Mouse (Mus musculus): ENCODE results near the gene Hpgd. TPM values are rescaled to one million over a fixed set of nuclear protein-coding genes. Genes with fewer than 3 reads are reported as not detected.
A peak's percentile ranks its signal among the peaks of the same experiment; 100 is the strongest.
"Not testable (repeated sequence)": the region's sequence is repeated elsewhere in the genome, so short reads cannot be mapped to it uniquely, and the experiment has no call there.

The Hpgd gene
- total RNA-seq (2021) = 1 to 10 TPM; 1.9 to 2.5 TPM

- intact Hi-C loops (cut with DNase I) = no loop called here
- peak; percentile 65 for DNase-seq
Measured at GRCm38 (mm10) chr8:56294373-56294877, at the start of gene Hpgd. Hpgd (plus strand) TSS chr8:56294585.

- intact Hi-C loops (cut with DNase I); DNase-seq: not testable (repeated sequence)
Measured at GRCm38 (mm10) chr8:56251728-56252127, 42.7 kb upstream of the Hpgd start.

DNA sequence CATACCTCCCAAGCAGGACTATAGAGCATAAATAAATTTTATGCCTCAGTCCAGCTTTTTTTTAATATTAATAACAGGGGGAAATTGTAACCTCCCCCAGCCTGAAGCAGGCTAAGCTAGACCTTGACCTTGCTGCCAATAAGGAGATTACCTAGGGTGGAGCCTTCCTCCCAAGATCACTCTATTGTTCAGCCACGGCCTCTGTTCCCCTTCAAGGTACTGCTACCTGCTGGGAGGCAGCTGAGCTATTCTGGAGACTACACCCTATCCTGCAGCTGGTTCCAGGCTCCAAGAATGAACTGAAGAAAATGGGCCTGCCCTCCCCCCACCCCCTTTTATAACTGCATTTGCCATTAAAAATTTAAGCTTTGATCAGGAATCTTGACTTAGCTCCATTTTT is 42.1 kb upstream of the Hpgd start:
- intact Hi-C loops (cut with DNase I) = no loop called here
- DNase-seq = no peak

DNA sequence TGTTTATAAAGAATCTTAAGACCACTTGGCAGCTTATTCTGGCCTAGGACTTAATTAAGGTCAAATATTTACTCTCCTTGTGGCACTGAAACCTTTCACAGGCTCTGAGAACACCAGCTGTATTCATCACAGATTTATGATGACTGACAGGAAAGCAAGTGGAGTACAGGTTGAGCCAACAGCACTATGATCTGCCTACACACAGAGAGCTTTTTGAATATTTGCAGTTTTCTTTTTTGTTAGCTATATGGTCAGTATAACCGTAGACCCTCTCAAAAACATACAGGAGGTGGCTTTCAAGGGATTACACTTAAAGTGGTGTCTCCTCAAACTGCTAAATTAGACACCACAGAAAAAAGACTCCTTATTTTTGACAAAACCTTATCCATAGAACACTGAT is 33.2 kb upstream of the Hpgd start:
- no peak for DNase-seq
- intact Hi-C loops (cut with DNase I) = no loop called here

GRCm38 (mm10) chr8:56269687-56270663 is 24.4 kb upstream of the Hpgd start:
- intact Hi-C loops (cut with DNase I) = no loop called here
- DNase-seq = no peak

GRCm38 (mm10) chr8:56272934-56273333 is 21.5 kb upstream of the Hpgd start:
- no peak for DNase-seq
- intact Hi-C loops (cut with DNase I) = no loop called here

DNA sequence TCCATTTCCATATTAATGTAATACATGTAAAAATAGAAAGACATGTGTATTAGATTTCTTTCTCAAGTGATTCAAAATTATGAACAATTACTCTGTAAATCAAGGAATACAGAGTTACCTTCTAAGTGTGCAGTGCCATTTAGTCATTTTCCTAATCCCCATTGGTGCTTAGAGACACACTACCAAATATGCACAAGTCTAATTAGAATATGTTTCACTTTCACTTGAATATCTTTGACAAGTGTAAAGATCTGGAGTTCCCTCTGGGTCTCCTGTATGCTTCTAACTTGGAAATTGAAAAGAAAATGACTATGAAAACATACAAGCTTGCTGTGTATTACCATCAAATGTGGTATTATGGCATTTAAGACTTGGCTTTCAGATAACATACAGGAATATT is 19.1 kb upstream of the Hpgd start:
- intact Hi-C loops (cut with DNase I) = no loop called here
- no peak for DNase-seq

DNA sequence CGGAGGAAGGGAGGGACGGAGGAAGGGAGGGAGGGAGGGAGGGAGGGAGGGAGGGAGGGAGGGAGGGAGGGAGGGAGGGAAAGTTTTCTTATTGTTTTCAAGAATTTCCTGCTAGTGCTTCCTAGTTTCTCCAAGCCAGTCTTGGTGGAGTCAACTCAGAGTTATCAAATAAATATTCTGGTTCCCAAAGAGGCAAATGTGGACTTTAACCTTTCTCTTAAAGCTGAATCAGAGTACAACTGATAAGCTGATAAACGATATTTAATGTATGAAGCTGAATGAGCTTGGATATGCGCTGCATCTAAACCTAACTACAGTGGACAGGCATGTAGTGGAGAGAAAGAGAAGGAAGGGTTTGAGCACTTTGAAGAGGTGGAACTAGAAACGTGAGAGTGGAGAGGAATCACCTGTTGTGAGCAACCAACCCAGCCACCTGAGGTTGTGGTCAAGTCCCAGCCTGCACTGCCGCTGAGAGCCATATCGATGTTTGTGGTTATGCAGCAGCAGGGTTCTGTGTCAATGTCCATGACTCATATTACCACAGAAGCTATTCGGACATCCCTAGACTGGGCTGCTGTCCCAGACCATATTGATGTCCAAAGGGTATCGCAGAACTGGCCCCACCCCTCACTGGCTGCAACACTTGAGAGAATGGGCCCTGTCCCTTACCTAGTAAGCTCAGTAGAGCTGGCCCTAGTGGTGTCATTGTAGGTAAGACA is 16.4 kb upstream of the Hpgd start:
- intact Hi-C loops (cut with DNase I) = no loop called here

GRCm38 (mm10) chr8:56278545-56279063 is 15.8 kb upstream of the Hpgd start:
- DNase-seq = no peak
- intact Hi-C loops (cut with DNase I) = no loop called here

More for the DNA sequence above, 16.4 kb upstream of the Hpgd start:
- no peak for DNase-seq

- intact Hi-C loops (cut with DNase I) = no loop called here
- DNase-seq = no peak
Measured at GRCm38 (mm10) chr8:56283936-56284335, 10.4 kb upstream of the Hpgd start.

GRCm38 (mm10) chr8:56284957-56285356 is 9.4 kb upstream of the Hpgd start:
- intact Hi-C loops (cut with DNase I) = no loop called here
- DNase-seq = no peak

DNA sequence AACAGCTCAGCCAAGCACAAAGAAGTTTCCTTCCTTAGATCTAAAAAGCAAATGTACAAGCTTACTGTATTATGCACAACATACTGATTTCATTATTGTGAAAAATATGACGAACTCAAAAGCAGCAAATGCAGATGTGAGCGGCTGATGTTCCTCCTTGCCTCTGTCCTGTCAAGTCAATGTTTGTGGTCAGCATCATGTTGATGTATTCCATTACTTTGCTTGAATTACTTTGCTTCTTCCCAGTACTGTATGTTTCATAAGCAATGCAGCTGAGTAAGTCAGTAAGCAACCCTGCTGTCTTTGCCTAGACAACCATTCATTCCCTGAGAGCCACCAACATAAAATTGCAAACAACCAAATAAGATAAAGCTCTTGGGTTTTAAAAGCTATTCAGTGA is 7.7 kb upstream of the Hpgd start:
- no peak for DNase-seq
- intact Hi-C loops (cut with DNase I) = no loop called here

- no peak for DNase-seq
- intact Hi-C loops (cut with DNase I) = no loop called here
Measured at GRCm38 (mm10) chr8:56287370-56288072, 6.9 kb upstream of the Hpgd start.

DNA sequence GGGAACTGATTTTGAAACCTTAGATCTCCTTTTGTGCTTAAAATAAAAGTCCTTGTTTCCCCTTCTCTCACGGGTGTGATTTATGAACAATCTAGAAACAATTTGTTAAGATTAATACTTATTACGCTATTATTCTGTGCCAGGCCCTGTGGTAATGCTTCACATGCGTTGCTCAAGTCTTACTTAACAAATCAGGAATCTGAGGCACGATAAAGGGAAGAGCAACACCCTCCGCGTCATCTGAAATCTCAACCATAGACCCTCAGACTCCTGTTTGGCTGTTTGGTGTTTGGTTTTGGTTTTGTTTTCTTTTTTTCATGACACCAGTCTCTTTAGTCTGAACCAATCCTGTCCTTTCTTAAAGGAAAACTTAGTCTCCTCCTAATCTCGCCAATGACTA is 2.1 kb upstream of the Hpgd start:
- intact Hi-C loops (cut with DNase I) = no loop called here
- DNase-seq = no peak

GRCm38 (mm10) chr8:56293480-56293879 is 905 bp upstream of the Hpgd start:
- peak; percentile 29 for DNase-seq
- intact Hi-C loops (cut with DNase I) = no loop called here

GRCm38 (mm10) chr8:56294886-56295555 is 636 bp downstream of the Hpgd start:
- DNase-seq = no peak
- intact Hi-C loops (cut with DNase I) = no loop called here

DNA sequence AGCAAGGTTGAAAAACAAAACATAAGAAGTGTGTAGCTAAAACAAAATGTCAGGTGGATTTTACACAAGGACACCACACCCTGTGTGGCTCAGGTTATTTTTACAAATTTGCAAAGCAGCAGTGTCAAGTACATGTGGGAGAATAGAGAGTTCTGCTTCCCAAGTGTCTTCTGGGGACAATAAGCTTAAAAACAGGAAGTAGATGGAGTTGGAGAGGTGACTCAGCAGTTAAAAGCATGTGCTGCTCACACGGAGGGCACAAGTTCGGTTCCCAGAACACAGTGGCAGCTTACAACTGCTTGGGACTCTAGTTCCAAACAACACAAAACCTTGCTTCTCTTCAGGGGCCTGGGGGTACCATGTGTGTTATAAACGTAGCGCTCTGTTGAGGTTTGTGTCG is 5.0 kb downstream of the Hpgd start:
- intact Hi-C loops (cut with DNase I) = no loop called here
- DNase-seq = no peak

- DNase-seq; intact Hi-C loops (cut with DNase I): not testable (repeated sequence)
Measured at GRCm38 (mm10) chr8:56301303-56301702, 6.9 kb downstream of the Hpgd start.

GRCm38 (mm10) chr8:56304595-56304994 is 10.2 kb downstream of the Hpgd start:
- no peak for DNase-seq
- intact Hi-C loops (cut with DNase I) = no loop called here

GRCm38 (mm10) chr8:56313622-56314021 is 19.2 kb downstream of the Hpgd start:
- no peak for DNase-seq
- intact Hi-C loops (cut with DNase I) = no loop called here
